Mouse (Mus musculus) midbrain, embryonic 11.5 days (tissue): ENCODE measurements at regions not wholly inside any gene's neighbourhood (a gene's known extent, or its start where the extent isn't known, plus 50 kb on each side); places are given as distances from the start of the nearest gene placed in this dataset.
A peak's percentile ranks its signal among the peaks of the same experiment; 100 is the strongest.

Experiments used
- ATAC-seq: fragments of 200-750 bp; cut with Nextera tagmentation; 2 replicates; pipeline ENCODE4 v1.8.0; 2017; ENCODE audit warnings: moderate TSS enrichment, moderate library complexity; ENCODE audit not compliant: low FRiP score
- DNase-seq: peaks from one replicate; pipeline ENCODE4 v3.0.0; 2015; ENCODE audit warnings: low spot score; ENCODE audit errors: missing footprints
- H3K27ac ChIP-seq: fragments of 300-500 bp; sonication (generic); 2 replicates; pipeline ENCODE4 v1.5.1; 2014; ENCODE audit warnings: low read depth, low read length
- H3K27me3 ChIP-seq: fragments of 300-500 bp; sonication (generic); 2 replicates; pipeline ENCODE4 v1.6.1; 2014; ENCODE audit warnings: mild to moderate bottlenecking, low read length, moderate library complexity, mixed read lengths; ENCODE audit not compliant: control insufficient read depth, insufficient read depth
- H3K36me3 ChIP-seq: fragments of 300-500 bp; sonication (generic); 2 replicates; pipeline ENCODE4 v1.6.1; 2014; ENCODE audit warnings: mild to moderate bottlenecking, low read length, moderate library complexity, mixed read lengths; ENCODE audit not compliant: control insufficient read depth, insufficient read depth
- H3K4me1 ChIP-seq: fragments of 300-500 bp; sonication (generic); 2 replicates; pipeline ENCODE4 v1.6.1; 2014; ENCODE audit warnings: low read length; ENCODE audit not compliant: control insufficient read depth, insufficient read depth
- H3K4me2 ChIP-seq: fragments of 300-500 bp; sonication (generic); 2 replicates; pipeline ENCODE4 v1.6.1; 2014; ENCODE audit warnings: mild to moderate bottlenecking, moderate library complexity
- H3K4me3 ChIP-seq: fragments of 300-500 bp; sonication (generic); 2 replicates; pipeline ENCODE4 v1.5.1; 2014; ENCODE audit warnings: low read depth, low read length
- H3K9ac ChIP-seq: fragments of 300-500 bp; sonication (generic); 2 replicates; pipeline ENCODE4 v1.6.1; 2014; ENCODE audit warnings: low read length
- H3K9me3 ChIP-seq: fragments of 300-500 bp; sonication (generic); 2 replicates; pipeline ENCODE4 v1.6.1; 2016; ENCODE audit warnings: low read length; ENCODE audit not compliant: control insufficient read depth
- WGBS: fragments of 180-500 bp; shearing (Covaris S2); extraction: QIAGEN DNeasy Blood & Tissue Kit; methylation state at CpG from one replicate; pipeline ENCODE4 v1.1.7; 2014; 5-methylcytosine and 5-hydroxymethylcytosine counted together

- WGBS = 94% methylated on average over 6 of the region's 6 CpGs
- no peaks in the 10 kb centered on the region for H3K4me1 ChIP-seq
Observed at GRCm38 (mm10) chr11:37478970-37479482, 243.3 kb upstream of the Tenm2 start.

GRCm38 (mm10) chr11:37474068-37474467 lies 238.3 kb upstream of the Tenm2 start:
- Histone ChIP-seq H3K9ac (no peak overlapping the region), H3K27me3 (no peaks in the 10 kb centered on the region), H3K4me3 (no peak overlapping the region), H3K9me3 (no peaks in the 10 kb centered on the region), H3K4me1 (no peaks in the 10 kb centered on the region), H3K4me2 (no peak overlapping the region), H3K36me3 (no peaks in the 10 kb centered on the region), H3K27ac (no peak overlapping the region)
- WGBS = 87% methylated on average over 6 of the region's 6 CpGs
- DNase-seq = no peak
- ATAC-seq = no peak

More at GRCm38 (mm10) chr11:37478970-37479482, 243.3 kb upstream of the Tenm2 start:
- Histone ChIP-seq H3K27ac (no peak overlapping the region), H3K9ac (no peak overlapping the region), H3K27me3 (no peaks in the 10 kb centered on the region), H3K9me3 (no peaks in the 10 kb centered on the region), H3K36me3 (no peaks in the 10 kb centered on the region), H3K4me3 (no peak overlapping the region), H3K4me2 (no peak overlapping the region)
- ATAC-seq (no peak), DNase-seq (no peak)

- no peak overlapping the region for H3K9ac ChIP-seq
- WGBS = 89% methylated on average over 9 of the region's 9 CpGs
- H3K36me3 ChIP-seq = no peaks in the 10 kb centered on the region
- no peaks in the 10 kb centered on the region for H3K9me3 ChIP-seq
- ATAC-seq (no peak), DNase-seq (no peak)
- H3K27ac ChIP-seq = no peak overlapping the region
- H3K27me3 ChIP-seq = no peaks in the 10 kb centered on the region
- H3K4me1 ChIP-seq = no peaks in the 10 kb centered on the region
- H3K4me2 ChIP-seq = no peak overlapping the region
- no peak overlapping the region for H3K4me3 ChIP-seq
Observed at GRCm38 (mm10) chr11:37463658-37464420, 228.1 kb upstream of the Tenm2 start.

GRCm38 (mm10) chr11:37462375-37462774 lies 226.6 kb upstream of the Tenm2 start:
- no peak overlapping the region for H3K4me2 ChIP-seq
- DNase-seq (no peak), ATAC-seq (no peak)
- no peaks in the 10 kb centered on the region for H3K27me3 ChIP-seq
- WGBS = 86% methylated on average over 4 of the region's 4 CpGs
- H3K9ac ChIP-seq = no peak overlapping the region
- H3K36me3 ChIP-seq = no peaks in the 10 kb centered on the region
- H3K4me3 ChIP-seq = no peak overlapping the region
- H3K27ac ChIP-seq = no peak overlapping the region
- H3K4me1 ChIP-seq = no peaks in the 10 kb centered on the region
- no peaks in the 10 kb centered on the region for H3K9me3 ChIP-seq

GRCm38 (mm10) chr11:37447361-37447760 lies 211.6 kb upstream of the Tenm2 start:
- Histone ChIP-seq H3K36me3 (no peaks in the 10 kb centered on the region), H3K27me3 (no peaks in the 10 kb centered on the region), H3K4me1 (no peaks in the 10 kb centered on the region), H3K9ac (no peak overlapping the region), H3K4me3 (no peak overlapping the region), H3K9me3 (no peaks in the 10 kb centered on the region), H3K4me2 (no peak overlapping the region), H3K27ac (no peak overlapping the region)
- DNase-seq = no peak
- ATAC-seq = no peak

GRCm38 (mm10) chr11:37446626-37447025 lies 210.9 kb upstream of the Tenm2 start:
- WGBS = 76% methylated on average over 1 of the region's 1 CpGs

GRCm38 (mm10) chr11:37442781-37443180 lies 207.0 kb upstream of the Tenm2 start:
- H3K4me3 ChIP-seq = no peak overlapping the region
- H3K4me1 ChIP-seq = no peaks in the 10 kb centered on the region
- ATAC-seq (no peak), DNase-seq (no peak)
- no peak overlapping the region for H3K27ac ChIP-seq
- H3K27me3 ChIP-seq = no peaks in the 10 kb centered on the region
- H3K36me3 ChIP-seq = no peaks in the 10 kb centered on the region
- no peaks in the 10 kb centered on the region for H3K9me3 ChIP-seq
- no peak overlapping the region for H3K9ac ChIP-seq
- WGBS = 75% methylated on average over 2 of the region's 2 CpGs
- H3K4me2 ChIP-seq = no peak overlapping the region

More at GRCm38 (mm10) chr11:37446626-37447025, 210.9 kb upstream of the Tenm2 start:
- Histone ChIP-seq H3K4me2 (no peak overlapping the region), H3K4me3 (no peak overlapping the region), H3K4me1 (no peaks in the 10 kb centered on the region), H3K9me3 (no peaks in the 10 kb centered on the region), H3K9ac (no peak overlapping the region), H3K36me3 (no peaks in the 10 kb centered on the region), H3K27ac (no peak overlapping the region), H3K27me3 (no peaks in the 10 kb centered on the region)
- DNase-seq (peak; percentile 14), ATAC-seq (no peak)

GRCm38 (mm10) chr11:37434600-37434999 lies 198.8 kb upstream of the Tenm2 start:
- 70% methylated on average over 2 of the region's 2 CpGs for WGBS
- Histone ChIP-seq H3K27me3 (no peaks in the 10 kb centered on the region), H3K27ac (no peak overlapping the region), H3K4me2 (no peak overlapping the region), H3K9ac (no peak overlapping the region), H3K9me3 (no peaks in the 10 kb centered on the region), H3K4me3 (no peak overlapping the region), H3K36me3 (no peaks in the 10 kb centered on the region), H3K4me1 (peaks cover 5% of the 10 kb centered on the region)
- ATAC-seq = no peak
- DNase-seq = peak; percentile 66

GRCm38 (mm10) chr11:37424312-37425169 lies 188.8 kb upstream of the Tenm2 start:
- Histone ChIP-seq H3K4me2 (no peak overlapping the region), H3K36me3 (no peaks in the 10 kb centered on the region), H3K9me3 (no peaks in the 10 kb centered on the region), H3K4me3 (no peak overlapping the region), H3K27ac (no peak overlapping the region), H3K27me3 (no peaks in the 10 kb centered on the region), H3K4me1 (no peaks in the 10 kb centered on the region), H3K9ac (no peak overlapping the region)
- ATAC-seq (peak; percentile 82), DNase-seq (peak; percentile 31)
- WGBS = 15% methylated on average over 5 of the region's 5 CpGs
